In genomic region chr19:47430160-47430559, GRCm38 (mm10) we compare ENCODE assay signal across 17 mouse cellular contexts. TPM values are rescaled to one million over a fixed set of nuclear protein-coding genes. Genes with fewer than 3 reads are reported as not detected.
DNase-seq lines count a peak whose midpoint lies in the region; ATAC-seq and TF ChIP-seq lines count a peak whose summit lies in the region.
"Had no signal": no experiment of that assay in that cellular context is flagged by ENCODE, and none has a peak within 500 bp of the region (broad histone marks: within the 10 kb centered on the region; RNA-seq: fewer than 3 reads in every experiment).

No protein-coding gene starts in this region.

- H3K27me3 ChIP-seq in liver, adult 2 months (ENCODE audit: control insufficient read depth, insufficient read depth, low read length), result no peaks in the 10 kb centered on the region
- no peaks in the 10 kb centered on the region for H3K27me3 ChIP-seq in liver, embryonic 13.5 days
- H3K27me3 ChIP-seq in liver, embryonic 16.5 days (ENCODE audit: control insufficient read depth, insufficient read depth, low read depth, low read length), result no peaks in the 10 kb centered on the region
- no peaks in the 10 kb centered on the region for H3K27me3 ChIP-seq in stomach, postnatal 0 days (ENCODE audit: control insufficient read depth, insufficient read depth, low read length)
- H3K27me3 ChIP-seq in forebrain, embryonic 11.5 days (ENCODE audit: control insufficient read depth, insufficient read depth, low read length), result no peaks in the 10 kb centered on the region
- H3K27me3 ChIP-seq: embryonic facial prominence, embryonic 12.5 days; forebrain, embryonic 12.5 days; hindbrain, embryonic 15.5 days had no signal

- no peak for TF ChIP-seq EP300 in stomach, postnatal 0 days (optimal IDR thresholded peaks at IDR 0.05)

- no peaks in the 10 kb centered on the region for H3K9me3 ChIP-seq in liver, embryonic 13.5 days (replicated peaks)
- H3K9me3 ChIP-seq in liver, embryonic 16.5 days (replicated peaks; ENCODE audit: control insufficient read depth, low read length), result no peaks in the 10 kb centered on the region
- no peaks in the 10 kb centered on the region for H3K9me3 ChIP-seq in stomach, postnatal 0 days (ENCODE audit: control insufficient read depth, low read length)
- no peaks in the 10 kb centered on the region for H3K9me3 ChIP-seq in forebrain, embryonic 11.5 days (ENCODE audit: control insufficient read depth, low read length)
- H3K9me3 ChIP-seq: embryonic facial prominence, embryonic 12.5 days; forebrain, embryonic 12.5 days; hindbrain, embryonic 15.5 days had no signal

- TF ChIP-seq CTCF in liver, adult 2 months (IDR thresholded peaks at IDR 0.05; ENCODE audit: low read depth, low read length), result peak; percentile 13; the same call in 1 of the 2 replicates
- no peak for TF ChIP-seq CTCF in stomach, postnatal 0 days (IDR thresholded peaks at IDR 0.05; ENCODE audit: low read depth)

- TF ChIP-seq POLR2A in liver, adult 2 months (IDR thresholded peaks at IDR 0.05; ENCODE audit: extremely low read depth, insufficient read depth, low read length), result no peak

- H3K4me2 ChIP-seq in liver, embryonic 13.5 days, result no peak overlapping the region
- no peak overlapping the region for H3K4me2 ChIP-seq in liver, embryonic 16.5 days (ENCODE audit: low read depth, low read length)
- H3K4me2 ChIP-seq in stomach, postnatal 0 days (replicated peaks; ENCODE audit: low read depth), result no peak overlapping the region
- H3K4me2 ChIP-seq in forebrain, embryonic 11.5 days (ENCODE audit: low read depth, low read length, severe bottlenecking), result no peak overlapping the region
- H3K4me2 ChIP-seq: embryonic facial prominence, embryonic 12.5 days; forebrain, embryonic 12.5 days; hindbrain, embryonic 15.5 days had no signal

- peak; percentile 75 for DNase-seq in liver, adult 2 months (ENCODE audit: extremely low read depth, low read depth, low spot score)
- DNase-seq in liver, result no peak
- DNase-seq in liver, embryonic 13.5 days, result no peak
- DNase-seq in stomach, postnatal 0 days (ENCODE audit: low spot score), result peak; percentile 41
- no peak for DNase-seq in kidney, adult 8-10 months
- DNase-seq in forebrain, embryonic 11.5 days (ENCODE audit: low spot score), result no peak
- DNase-seq: adrenal gland, postnatal 14 days; cerebellum, adult 11-12 months; cerebellum, adult 9-10 months; cerebellum, postnatal 25 days; forebrain, postnatal 0 days; gastrocnemius, postnatal 36 days; heart, adult 18-20 months had no signal

- H3K27ac ChIP-seq in liver, adult 2 months (replicated peaks; ENCODE audit: insufficient read depth, low read depth, low read length), result no peak overlapping the region
- H3K27ac ChIP-seq in liver, embryonic 13.5 days, result peak overlapping the region; percentile 97
- peak overlapping the region; percentile 96 for H3K27ac ChIP-seq in liver, embryonic 16.5 days (ENCODE audit: low read length)
- no peak overlapping the region for H3K27ac ChIP-seq in stomach, postnatal 0 days (replicated peaks)
- no peak overlapping the region for H3K27ac ChIP-seq in forebrain, embryonic 11.5 days (ENCODE audit: low read depth, low read length)
- H3K27ac ChIP-seq: embryonic facial prominence, embryonic 12.5 days; forebrain, embryonic 12.5 days; hindbrain, embryonic 15.5 days had no signal

- 19% methylated on average over 2 of the region's 2 CpGs for WGBS in liver, adult 2 months
- 63% methylated on average over 2 of the region's 2 CpGs for WGBS in liver, embryonic 13.5 days (ENCODE audit: insufficient replicate concordance)
- 78% methylated on average over 2 of the region's 2 CpGs for WGBS in liver, embryonic 16.5 days (ENCODE audit: insufficient replicate concordance)
- WGBS in stomach, postnatal 0 days, result 69% methylated on average over 2 of the region's 2 CpGs
- WGBS in forebrain, embryonic 11.5 days, result 91% methylated on average over 2 of the region's 2 CpGs

- no peak for ATAC-seq in liver, embryonic 13.5 days (ENCODE audit: low read depth)
- no peak for ATAC-seq in liver, embryonic 16.5 days (ENCODE audit: low read depth)
- ATAC-seq in stomach, postnatal 0 days (ENCODE audit: low FRiP score, low TSS enrichment), result peak; percentile 36; the same call in 1 of the 2 replicates
- no peak for ATAC-seq in forebrain, embryonic 11.5 days (replicated peaks; ENCODE audit: low FRiP score)
- ATAC-seq: forebrain, postnatal 0 days had no signal

- H3K79me2 ChIP-seq in liver, adult 2 months (ENCODE audit: control insufficient read depth, insufficient read depth, low read length), result peaks cover 12% of the 10 kb centered on the region

- no peak overlapping the region for H3K9ac ChIP-seq in liver, adult 2 months (ENCODE audit: low read depth, low read length)
- no peak overlapping the region for H3K9ac ChIP-seq in liver, embryonic 13.5 days
- no peak overlapping the region for H3K9ac ChIP-seq in liver, embryonic 16.5 days (ENCODE audit: low read depth, low read length)
- no peak overlapping the region for H3K9ac ChIP-seq in stomach, postnatal 0 days (ENCODE audit: low read length)
- no peak overlapping the region for H3K9ac ChIP-seq in forebrain, embryonic 11.5 days (ENCODE audit: low read length)
- H3K9ac ChIP-seq: embryonic facial prominence, embryonic 12.5 days; forebrain, embryonic 12.5 days; forebrain, postnatal 0 days; hindbrain, embryonic 15.5 days had no signal

- H3K4me3 ChIP-seq in liver, adult 2 months (ENCODE audit: insufficient read depth, low read depth, low read length), result no peak overlapping the region
- H3K4me3 ChIP-seq in liver, embryonic 13.5 days (replicated peaks), result no peak overlapping the region
- no peak overlapping the region for H3K4me3 ChIP-seq in liver, embryonic 16.5 days (ENCODE audit: low read depth, low read length)
- H3K4me3 ChIP-seq in stomach, postnatal 0 days (ENCODE audit: low read depth, low read length), result no peak overlapping the region
- no peak overlapping the region for H3K4me3 ChIP-seq in forebrain, embryonic 11.5 days (ENCODE audit: low read depth, low read length)
- H3K4me3 ChIP-seq: embryonic facial prominence, embryonic 12.5 days; forebrain, embryonic 12.5 days; hindbrain, embryonic 15.5 days had no signal

- H3K4me1 ChIP-seq in liver, adult 2 months (ENCODE audit: control insufficient read depth, insufficient read depth, low read length), result peaks cover 32% of the 10 kb centered on the region
- H3K4me1 ChIP-seq in liver, embryonic 13.5 days (replicated peaks), result peaks cover 87% of the 10 kb centered on the region
- H3K4me1 ChIP-seq in liver, embryonic 16.5 days (ENCODE audit: control insufficient read depth, low read depth, low read length), result peaks cover 57% of the 10 kb centered on the region
- peaks cover 13% of the 10 kb centered on the region; the same call in 1 of the 2 replicates for H3K4me1 ChIP-seq in stomach, postnatal 0 days (replicated peaks; ENCODE audit: control insufficient read depth, insufficient read depth)
- no peaks in the 10 kb centered on the region for H3K4me1 ChIP-seq in forebrain, embryonic 11.5 days (replicated peaks; ENCODE audit: control insufficient read depth, insufficient read depth, low read length)

- H3K36me3 ChIP-seq in liver, adult 2 months (ENCODE audit: control insufficient read depth, insufficient read depth, low read length), result no peaks in the 10 kb centered on the region
- no peaks in the 10 kb centered on the region for H3K36me3 ChIP-seq in liver, embryonic 13.5 days
- H3K36me3 ChIP-seq in liver, embryonic 16.5 days (ENCODE audit: control insufficient read depth, insufficient read depth), result no peaks in the 10 kb centered on the region
- H3K36me3 ChIP-seq in stomach, postnatal 0 days (ENCODE audit: control insufficient read depth, insufficient read depth, low read length), result no peaks in the 10 kb centered on the region
- H3K36me3 ChIP-seq in forebrain, embryonic 11.5 days (ENCODE audit: control insufficient read depth, insufficient read depth, low read length), result no peaks in the 10 kb centered on the region
- H3K36me3 ChIP-seq: embryonic facial prominence, embryonic 12.5 days; forebrain, embryonic 12.5 days; hindbrain, embryonic 15.5 days had no signal

RNA-seq across cellular contexts. Expression of gene Sh3pxd2a, which starts 34.0 kb away (rescaled TPM):
- 4.2 and 7.0 TPM in 2 replicates for total RNA-seq in liver, adult 2 months (2014; rRNA removed)
- polyA plus RNA-seq in liver, adult 2 months (2012; rRNA removed), result 10.0 and 13.9 TPM in 2 replicates
- 0.54 and 0.62 TPM in 2 replicates for polyA plus RNA-seq in liver, embryonic 13.5 days (2015; fragmentation: Nextera tagmentation; extraction: Ambion mirVana)
- polyA plus RNA-seq in liver, embryonic 16.5 days (2015; fragmentation: Nextera tagmentation; extraction: Ambion mirVana), result 0.64 and 0.65 TPM in 2 replicates
- polyA plus RNA-seq in stomach, postnatal 0 days (2015; fragmentation: Nextera tagmentation; extraction: Ambion mirVana), result 3.7 and 4.3 TPM in 2 replicates
- polyA plus RNA-seq in forebrain, embryonic 11.5 days (2014; fragmentation: Nextera tagmentation; extraction: Ambion mirVana), result 5.2 and 5.4 TPM in 2 replicates

Comparison
In these comparisons a context has a peak if more than half of its experiments do, and no peak if none do; other contexts are left out.
1. DNase-seq: peak in liver, adult 2 months (single experiment) and stomach, postnatal 0 days (single experiment); none in liver (single experiment), liver, embryonic 13.5 days (single experiment), kidney, adult 8-10 months (0 of 2) and forebrain, embryonic 11.5 days (single experiment).
2. H3K27ac ChIP-seq: peak in liver, embryonic 13.5 days (single experiment) and liver, embryonic 16.5 days (single experiment); none in liver, adult 2 months (single experiment), stomach, postnatal 0 days (single experiment) and forebrain, embryonic 11.5 days (single experiment).